Mouse (Mus musculus) liver, postnatal 0 days (tissue): ENCODE measurements around the gene B3gnt7.

ENCODE experiments used
- CTCF ChIP-seq: sonication (generic); IDR thresholded peaks from 2 replicates; pipeline ENCODE4 v1.5.1; 2016; ENCODE audit warnings: antibody characterized with exemption, low read depth
- EP300 ChIP-seq: IDR thresholded peaks from 2 replicates; pipeline ENCODE4 v1.6.1; 2016; ENCODE audit warnings: antibody characterized with exemption, low read depth, mild to moderate bottlenecking

DNA sequence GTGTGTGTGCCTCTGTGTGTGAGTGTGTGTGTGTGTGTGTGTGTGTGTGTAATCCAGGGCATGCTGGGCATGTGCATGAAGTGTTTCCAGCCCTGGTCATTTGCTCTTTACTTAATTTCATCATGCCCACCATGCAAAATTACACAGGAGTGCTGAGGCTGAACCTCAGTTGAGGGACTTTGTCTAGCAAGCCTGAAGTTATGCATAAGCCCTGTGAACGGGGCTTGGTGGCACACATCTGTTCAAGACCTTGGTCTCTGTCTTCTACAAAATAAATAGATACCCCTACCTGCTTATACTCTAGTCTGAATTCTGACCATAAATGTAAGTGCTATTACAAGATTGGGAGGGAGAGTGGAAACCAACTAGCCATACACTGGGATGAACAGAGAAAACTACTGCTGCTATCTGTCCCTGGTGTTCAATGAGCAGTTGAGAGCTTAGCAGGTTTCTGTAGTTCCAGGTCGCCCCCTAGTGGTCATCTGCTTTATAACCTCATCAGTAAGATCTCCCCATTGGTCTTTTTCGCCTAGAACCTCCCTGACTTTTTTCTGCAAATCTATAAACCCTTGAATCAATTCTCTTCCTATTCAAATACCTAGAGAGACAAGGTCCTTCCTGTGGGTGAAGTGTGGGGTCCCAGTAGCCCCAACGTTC, 36.7 kb downstream of the B3gnt7 start:
- TF ChIP-seq CTCF = peak; percentile 94
- no peak for TF ChIP-seq EP300
